Mouse (Mus musculus) kidney, adult 11 months (tissue): ENCODE measurements around the gene Sgsm1.

ENCODE experiments used
- DNase-seq: peaks from one replicate; pipeline ENCODE4 v3.0.0; 2022

Gene Sgsm1

DNA sequence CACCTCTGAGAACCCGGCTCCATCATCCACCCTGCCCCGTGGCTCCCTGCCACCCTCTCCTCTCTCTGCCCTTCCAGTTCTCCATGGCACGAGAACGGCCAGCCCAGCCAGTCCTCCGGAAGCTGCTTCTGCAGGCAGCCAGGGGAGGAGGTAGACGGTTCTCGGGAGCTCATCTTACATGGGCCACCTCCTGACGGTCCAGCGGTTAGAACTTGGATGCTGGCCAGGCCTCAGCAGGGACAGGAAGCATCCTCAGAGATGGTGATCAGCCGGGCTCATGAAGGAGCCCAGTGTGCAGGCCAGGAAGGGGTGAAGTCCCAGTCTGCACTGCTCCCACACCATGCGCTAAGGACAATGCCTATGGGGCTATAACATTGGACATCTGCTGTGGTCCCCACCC lies 96.1 kb downstream of the Sgsm1 start:
- peak; percentile 68 for DNase-seq

DNA sequence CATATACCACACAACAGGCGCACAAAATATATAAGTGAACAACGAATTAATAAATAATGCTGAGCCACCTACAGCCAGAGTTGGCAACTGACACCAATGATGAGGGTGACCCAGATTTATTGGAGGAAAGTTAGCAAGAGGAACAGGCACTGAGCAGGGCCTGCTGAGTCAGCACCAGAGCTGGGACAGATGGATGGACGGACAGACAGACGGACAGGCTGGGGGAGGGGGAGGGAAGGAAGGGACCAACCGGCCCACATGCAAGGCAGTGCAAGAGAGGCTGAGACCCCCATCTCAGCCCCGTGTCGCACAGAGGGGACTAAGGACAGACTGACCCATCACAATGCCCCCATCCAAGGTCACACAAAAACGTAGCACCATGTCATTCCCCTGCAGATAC lies 96.5 kb downstream of the Sgsm1 start:
- DNase-seq = no peak

DNA sequence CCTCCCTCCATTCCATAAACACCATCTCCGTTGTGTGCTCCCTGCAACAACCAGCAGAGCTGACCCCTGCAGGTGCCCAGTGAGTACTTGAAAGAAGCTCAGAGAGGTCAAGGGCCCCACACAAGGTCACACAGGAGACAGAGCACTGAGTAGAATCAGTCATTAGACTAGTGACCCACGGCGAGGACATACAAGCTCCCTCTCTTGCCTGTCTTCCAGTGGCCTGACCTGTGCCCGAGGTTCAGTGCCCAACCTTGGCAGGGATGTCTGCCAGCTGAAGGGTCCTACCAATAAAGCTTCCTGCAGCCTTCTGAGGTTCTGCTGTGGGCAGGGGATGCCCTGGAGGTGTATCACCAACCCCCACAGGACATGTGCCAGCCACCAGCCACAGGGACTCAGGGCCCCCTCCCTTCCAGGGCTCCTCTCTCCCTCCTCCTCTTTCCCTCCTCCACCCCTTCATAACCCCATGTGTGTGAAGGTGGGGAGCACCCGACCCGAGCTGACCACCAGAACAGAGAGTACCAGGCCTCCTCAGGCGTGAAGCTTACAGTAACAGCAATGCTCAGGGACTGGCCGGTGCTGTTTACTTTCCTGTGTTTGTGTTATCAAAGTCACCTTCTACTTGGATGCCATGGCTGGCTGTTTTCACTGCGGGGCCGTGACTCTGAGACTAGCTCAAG lies 98.3 kb downstream of the Sgsm1 start:
- DNase-seq = peak; percentile 73

DNA sequence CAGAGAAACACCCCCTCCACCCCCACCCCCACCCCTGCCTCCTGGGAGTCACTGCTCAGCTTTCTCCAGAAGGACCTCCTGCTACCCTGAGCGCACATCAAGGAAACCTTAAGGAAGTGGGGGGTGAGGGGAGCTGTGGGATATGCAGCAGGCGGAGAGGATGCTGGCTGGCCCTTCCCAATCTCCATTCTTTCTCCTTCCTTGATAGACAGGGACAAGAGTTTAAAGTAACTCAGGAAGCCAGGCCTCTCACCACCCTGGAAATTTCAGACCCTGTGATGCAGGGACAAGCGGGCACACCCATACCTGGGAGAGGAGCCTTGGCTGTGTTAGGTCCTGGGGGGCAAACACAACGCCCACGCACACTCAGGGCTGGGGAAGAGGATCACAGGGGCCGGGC lies 100.3 kb downstream of the Sgsm1 start:
- no peak for DNase-seq

DNA sequence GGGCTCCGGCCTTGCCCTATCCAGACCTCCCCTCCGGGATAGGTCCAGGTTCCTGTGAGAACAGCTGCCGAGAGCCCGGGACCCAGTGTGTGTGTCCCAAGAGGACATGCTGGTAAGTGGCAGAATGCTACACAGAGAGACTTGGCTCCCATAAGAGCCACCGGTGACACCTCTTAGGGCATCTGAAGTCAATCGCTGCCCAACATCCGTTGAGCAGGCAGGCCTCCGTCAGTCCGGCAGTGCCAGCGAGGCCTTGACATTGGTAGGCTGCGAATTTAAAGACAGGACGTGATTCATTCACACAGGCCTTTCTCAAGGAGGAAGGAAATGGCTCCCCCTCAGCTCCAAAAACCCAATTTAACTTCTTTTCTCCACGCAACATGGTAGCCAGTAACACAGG lies 100.7 kb downstream of the Sgsm1 start:
- no peak for DNase-seq

DNA sequence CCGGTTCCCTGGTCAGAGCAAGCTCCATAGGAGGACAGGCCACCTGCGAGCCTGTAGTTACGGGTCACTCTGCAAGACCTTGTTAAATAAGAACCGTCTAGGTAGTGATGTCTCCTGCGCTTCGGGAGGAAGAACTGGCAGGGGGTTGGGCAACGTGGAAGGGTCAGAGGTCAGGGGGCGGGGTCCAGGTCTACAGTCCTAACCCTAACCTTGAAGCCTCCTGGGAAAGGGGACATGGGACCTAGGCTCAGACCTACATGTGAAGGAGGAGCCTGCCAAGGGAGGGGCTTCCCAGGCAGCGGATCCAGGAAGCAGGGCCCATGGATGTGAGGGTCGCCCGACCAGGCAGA lies 101.2 kb downstream of the Sgsm1 start:
- DNase-seq = no peak

DNA sequence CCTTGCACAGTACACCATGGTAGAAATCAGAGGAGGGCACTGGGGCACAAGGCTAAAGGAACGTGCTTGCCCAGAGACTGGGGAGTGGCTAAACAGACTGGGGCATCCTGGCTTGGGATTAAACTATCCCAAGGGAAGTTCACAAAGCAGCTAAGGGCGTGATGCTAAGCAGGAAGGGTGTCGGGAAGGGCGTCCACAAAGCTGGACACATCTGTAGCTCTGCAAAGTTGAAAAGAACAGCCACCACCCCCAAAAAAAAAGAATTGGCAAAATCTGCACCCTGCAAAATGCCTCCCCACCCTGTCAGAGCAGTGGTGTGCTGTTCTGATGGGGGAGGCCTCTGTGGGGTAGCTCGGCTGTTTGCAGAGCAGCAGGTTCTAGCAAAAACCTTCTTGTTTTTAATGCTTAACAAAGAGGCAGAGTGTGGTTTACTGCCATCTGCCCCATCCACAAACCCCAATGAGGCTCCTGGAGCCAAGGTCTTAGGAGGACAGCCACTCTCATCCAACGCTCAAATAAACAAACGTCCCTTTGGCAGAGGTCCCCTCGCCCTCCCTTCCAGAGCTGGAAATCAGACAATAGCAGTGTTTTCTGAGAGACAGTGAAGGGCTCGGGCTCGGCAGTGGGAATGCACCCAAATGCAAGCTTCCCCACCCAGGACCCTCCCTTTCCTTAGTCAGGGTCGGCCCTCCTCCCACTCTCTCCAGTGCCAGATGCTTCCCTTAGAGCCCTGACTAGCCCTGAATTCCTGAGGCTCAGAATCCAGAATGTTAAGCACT lies 101.8 kb downstream of the Sgsm1 start:
- peak; percentile 66 for DNase-seq

DNA sequence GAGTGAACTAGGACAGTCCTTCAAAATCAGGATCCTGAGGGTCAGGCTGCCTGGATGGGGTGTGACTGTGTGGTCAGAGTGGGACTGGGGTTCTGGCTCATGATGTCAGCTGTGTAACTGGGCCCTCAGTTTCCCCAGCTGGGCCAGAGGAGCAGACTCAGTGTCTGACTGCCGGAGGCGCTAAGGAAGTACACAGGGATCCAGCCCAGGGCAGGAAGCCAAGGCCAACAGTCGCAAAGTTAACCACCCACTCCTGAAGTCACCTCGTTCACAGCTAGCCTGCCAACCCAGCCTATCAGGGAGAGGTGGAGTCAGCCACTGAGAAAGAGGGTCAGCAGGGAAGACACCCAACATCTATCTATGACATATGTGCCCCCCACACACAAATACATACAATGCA lies 102.5 kb downstream of the Sgsm1 start:
- peak; percentile 64 for DNase-seq

DNA sequence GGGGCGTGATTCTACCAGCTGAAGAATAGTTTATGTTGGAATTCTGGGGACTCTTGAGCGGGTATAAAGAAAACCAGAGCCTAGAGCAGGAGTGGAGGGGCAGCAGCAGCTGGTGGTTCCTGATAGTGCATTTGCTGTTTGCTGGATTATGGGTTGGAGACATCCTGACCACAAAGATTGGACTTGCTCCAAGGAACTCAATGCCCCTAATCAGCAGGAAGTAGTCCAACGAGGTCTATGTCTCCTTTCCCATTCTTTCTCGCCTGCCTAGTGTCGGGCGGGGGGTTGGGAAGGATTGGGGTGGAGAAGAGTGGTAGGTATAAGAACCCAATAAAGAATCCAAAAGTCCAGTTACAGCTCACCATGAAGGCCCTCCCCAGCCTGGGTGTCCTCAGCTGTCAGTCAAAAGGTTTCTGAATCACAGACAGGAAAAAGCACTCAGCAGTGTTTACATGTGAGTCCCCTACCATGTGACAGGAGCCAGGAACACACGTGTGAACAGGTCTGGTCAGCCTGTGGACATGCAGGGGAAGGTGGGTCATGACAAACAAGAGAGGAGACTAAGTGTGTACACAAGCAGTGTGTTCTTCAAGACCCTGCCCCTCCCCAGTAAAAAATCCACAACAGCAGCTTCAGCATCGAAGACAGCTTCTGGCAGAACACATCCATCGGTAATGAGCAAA lies 103.8 kb downstream of the Sgsm1 start:
- DNase-seq = no peak

DNA sequence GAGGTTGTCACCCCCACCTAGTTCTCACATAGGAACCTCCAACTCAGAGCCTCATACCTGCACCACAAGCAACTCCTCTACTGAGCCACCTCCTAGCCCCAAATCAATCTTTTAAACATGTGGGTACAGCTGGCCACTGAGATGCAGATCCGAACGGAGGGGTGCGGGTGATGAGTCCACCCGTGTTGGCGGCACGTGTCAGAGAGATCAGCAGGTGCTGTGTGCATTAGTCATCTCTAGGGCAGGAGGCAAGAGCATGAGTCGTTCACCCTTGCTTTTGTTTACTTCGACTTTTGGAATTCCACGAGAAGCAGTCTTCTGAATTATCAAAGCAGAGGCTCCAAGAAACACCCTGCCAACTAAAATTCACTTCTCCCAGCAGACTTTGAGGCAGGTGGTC lies 106.4 kb downstream of the Sgsm1 start:
- DNase-seq = no peak

DNA sequence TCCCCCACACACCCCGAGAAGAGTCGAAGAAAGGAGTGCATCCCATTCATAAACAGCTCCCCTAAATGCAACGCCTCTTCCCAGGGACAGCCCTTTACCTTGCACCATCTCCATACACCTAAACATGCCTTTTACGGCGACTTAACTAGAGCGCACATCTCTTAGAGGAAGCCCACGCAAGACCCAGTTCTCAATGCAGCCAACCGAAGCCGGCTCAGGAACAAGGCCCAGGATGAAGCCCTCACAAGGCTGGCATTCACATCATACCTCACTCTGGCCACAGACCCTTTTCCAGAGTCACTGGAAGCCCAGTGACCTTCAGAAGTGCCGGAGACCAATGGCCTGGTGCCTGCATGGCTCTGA lies 110.8 kb downstream of the Sgsm1 start:
- no peak for DNase-seq

DNA sequence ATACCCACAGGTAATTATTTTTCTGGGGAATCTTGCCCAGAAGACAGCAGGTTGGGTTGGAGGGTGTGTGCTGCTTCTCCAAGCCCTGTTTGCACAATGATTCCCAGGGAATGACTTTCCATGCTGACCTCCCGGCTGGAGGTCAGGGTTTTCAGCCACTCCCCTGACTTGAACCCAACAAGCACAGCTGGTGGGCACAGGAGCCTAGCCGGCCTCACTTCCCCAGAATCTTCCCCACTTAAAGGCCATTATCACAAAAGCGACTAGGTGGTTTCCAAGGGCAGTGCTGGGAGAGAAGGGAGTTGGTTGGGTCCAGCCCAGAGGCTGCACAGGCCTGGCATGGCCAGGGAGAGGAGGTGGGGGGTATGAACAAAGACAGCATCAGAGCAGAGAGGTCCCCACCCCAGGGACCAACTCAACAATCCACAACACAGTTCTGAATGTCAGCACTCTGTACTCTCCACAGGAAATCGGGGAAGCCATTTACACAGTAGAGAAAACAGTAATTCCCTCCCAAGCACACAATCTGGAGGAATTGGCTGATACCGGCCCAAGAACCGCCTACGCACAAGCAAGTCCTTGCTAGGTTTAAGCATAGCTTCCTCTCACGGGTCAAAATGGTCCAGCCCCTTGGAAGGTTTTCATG lies 111.3 kb downstream of the Sgsm1 start:
- DNase-seq = no peak

DNA sequence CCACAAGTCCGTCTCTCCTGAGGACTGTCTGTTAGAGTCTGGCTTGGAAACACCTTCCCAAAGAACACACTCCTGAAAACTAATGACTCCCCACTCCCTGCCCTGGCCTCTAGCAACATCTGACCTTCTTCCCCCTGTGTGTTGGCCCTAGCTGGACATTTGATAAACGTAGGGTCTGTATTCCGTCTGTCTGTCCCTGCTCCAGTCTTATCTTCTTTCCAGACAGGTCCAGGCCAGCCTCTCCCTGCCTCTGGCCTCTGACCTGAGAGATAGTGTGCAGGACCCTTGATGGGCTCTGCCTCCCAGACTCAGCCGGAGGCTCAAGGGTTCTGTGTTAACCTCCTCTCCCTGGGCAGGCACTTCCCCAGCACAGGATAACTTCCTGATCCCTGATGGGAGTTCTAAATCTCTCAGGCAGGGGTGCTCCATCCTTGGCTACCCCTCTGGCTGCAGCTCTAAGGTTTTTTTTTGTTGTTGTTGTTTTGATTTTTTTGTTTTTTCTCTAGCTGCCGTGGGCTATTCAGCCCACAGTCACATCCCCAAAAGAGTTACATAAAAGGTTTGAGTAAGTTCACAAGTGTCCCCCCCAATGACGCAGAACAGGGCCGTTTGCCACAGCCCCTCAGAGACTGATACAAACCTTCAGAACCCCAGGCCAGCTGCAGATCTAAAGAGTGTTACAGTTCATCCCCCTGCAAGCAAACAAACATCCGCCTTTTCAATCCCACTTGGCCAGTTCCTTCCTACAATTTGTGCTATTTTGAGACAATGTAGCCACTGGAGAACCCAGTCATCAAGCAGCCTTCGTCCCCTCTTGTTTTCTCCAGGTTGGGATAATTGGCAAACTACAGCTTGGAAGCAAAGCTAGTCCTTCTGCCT lies 113.4 kb downstream of the Sgsm1 start:
- no peak for DNase-seq

DNA sequence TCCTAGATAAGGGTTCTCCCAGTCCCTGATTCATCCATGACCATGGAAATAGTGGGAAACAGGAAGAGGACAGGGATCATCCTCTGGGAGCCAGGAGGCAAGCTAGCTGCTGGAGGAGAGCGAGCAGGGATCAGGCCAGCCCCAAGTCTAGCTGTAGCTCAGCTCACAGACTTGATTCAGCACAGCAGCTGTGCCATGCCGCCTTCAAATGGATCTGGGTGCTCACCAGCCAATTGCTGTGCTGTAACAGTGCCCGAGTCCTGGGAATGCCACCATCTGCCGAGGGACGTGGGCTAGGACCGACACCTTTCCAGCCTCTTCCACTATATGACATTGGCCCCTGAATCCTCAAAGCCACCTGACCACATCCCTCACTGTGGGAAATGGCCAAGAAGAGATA lies 114.7 kb downstream of the Sgsm1 start:
- no peak for DNase-seq

DNA sequence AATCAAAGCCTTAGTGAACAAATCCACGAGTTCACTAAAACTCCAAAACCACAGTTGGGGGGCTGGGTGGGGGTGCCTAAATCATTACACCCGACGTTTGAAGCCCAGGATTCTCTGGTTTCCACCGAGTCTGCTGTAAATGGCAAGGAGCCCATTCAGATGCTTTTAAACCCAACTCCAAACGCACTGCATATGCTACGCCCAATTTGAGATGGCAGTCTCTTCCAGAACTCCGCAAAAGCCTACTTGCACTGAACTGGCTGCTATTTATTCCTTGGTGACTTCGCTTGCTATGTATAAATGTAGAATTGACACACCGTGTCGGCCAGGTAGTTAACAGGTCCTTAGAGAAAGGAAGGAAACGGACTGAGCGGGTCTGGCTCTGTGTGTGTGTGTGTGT lies 115.1 kb downstream of the Sgsm1 start:
- no peak for DNase-seq

DNA sequence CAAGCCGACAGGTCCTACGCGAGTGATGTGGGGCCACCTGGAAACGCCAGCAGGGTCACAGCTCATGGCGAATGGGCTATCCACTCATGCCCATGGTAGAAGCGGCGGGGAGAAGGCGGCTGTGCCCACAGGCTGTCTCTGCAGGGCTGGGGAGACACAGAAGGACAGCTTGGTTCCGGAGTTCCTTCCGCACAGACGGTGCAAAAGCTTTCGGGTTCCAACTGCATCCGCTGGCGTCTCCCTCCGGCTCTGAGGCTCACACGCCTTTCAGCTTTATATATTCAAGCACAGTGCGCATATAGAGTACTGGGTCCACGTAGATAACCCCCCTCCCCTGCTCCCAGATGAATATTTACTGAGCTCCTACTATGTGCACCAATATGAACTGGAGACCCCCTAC lies 116.8 kb downstream of the Sgsm1 start:
- DNase-seq = no peak
